Mouse (Mus musculus): ENCODE data around the gene Scarf1. TPM values are rescaled to one million over a fixed set of nuclear protein-coding genes. Genes with fewer than 3 reads are reported as not detected.

The Scarf1 gene
- polyA plus RNA-seq, 1 experiment from 2014 or later = 2.6 TPM

GRCm38 (mm10) chr11:75486192-75486591, 27.1 kb upstream of the Scarf1 start:
- peaks cover 25% of the 10 kb centered on the region for H3K4me1 ChIP-seq (replicated peaks)
- H3K4me2 ChIP-seq = peak overlapping the region; percentile 19; the same call in 1 of the 2 replicates
- peaks cover 34% of the 10 kb centered on the region for H3K36me3 ChIP-seq
- H3K9me3 ChIP-seq (replicated peaks) = no peaks in the 10 kb centered on the region
- 0 out of 2 replicates have a peak, but pooled peaks cover 4% of the 10 kb centered on the region for H3K27me3 ChIP-seq
- WGBS (ENCODE audit: insufficient replicate concordance) = 23% methylated on average over 3 of the region's 3 CpGs
- no peak overlapping the region for H3K27ac ChIP-seq
- no peak overlapping the region for H3K9ac ChIP-seq
- ATAC-seq (ENCODE audit: low read depth) (0 out of 2 replicates have a peak, but pooled peaks have one; percentile 2), DNase-seq (no peak)
- no peak overlapping the region for H3K4me3 ChIP-seq (replicated peaks)

GRCm38 (mm10) chr11:75486601-75487285, 26.6 kb upstream of the Scarf1 start, which contains the start of gene Prpf8:
Prpf8 (plus strand) TSS chr11:75486816.
- 0 out of 2 replicates have a peak, but pooled peaks cover 4% of the 10 kb centered on the region for H3K27me3 ChIP-seq
- H3K27ac ChIP-seq = peak within 1 kb of the TSS; percentile 80
- H3K4me3 ChIP-seq (replicated peaks) = peak within 1 kb of the TSS; percentile 96
- DNase-seq (peak; percentile 97), ATAC-seq (ENCODE audit: low read depth) (peak; percentile 99)
- no peaks in the 10 kb centered on the region for H3K9me3 ChIP-seq (replicated peaks)
- peaks cover 39% of the 10 kb centered on the region for H3K36me3 ChIP-seq
- H3K4me2 ChIP-seq = peak within 1 kb of the TSS; percentile 92
- H3K4me1 ChIP-seq (replicated peaks) = peaks cover 25% of the 10 kb centered on the region
- under 1% methylated on average over 52 of the region's 52 CpGs for WGBS (ENCODE audit: insufficient replicate concordance)
- H3K9ac ChIP-seq = peak within 1 kb of the TSS; percentile 95

- Histone ChIP-seq H3K27ac (peak overlapping the region; percentile 80; the same call in 1 of the 2 replicates), H3K4me1 (replicated peaks) (peaks cover 25% of the 10 kb centered on the region), H3K36me3 (peaks cover 47% of the 10 kb centered on the region), H3K27me3 (0 out of 2 replicates have a peak, but pooled peaks cover 4% of the 10 kb centered on the region), H3K9me3 (replicated peaks) (no peaks in the 10 kb centered on the region), H3K4me3 (replicated peaks) (peak overlapping the region; percentile 96), H3K4me2 (peak overlapping the region; percentile 92), H3K9ac (peak overlapping the region; percentile 95)
- ATAC-seq (ENCODE audit: low read depth) (no peak), DNase-seq (no peak)
- 15% methylated on average over 6 of the region's 6 CpGs for WGBS (ENCODE audit: insufficient replicate concordance)
Measured at GRCm38 (mm10) chr11:75487496-75487895, 25.8 kb upstream of the Scarf1 start.

- H3K27ac ChIP-seq = no peak overlapping the region
- no peak overlapping the region for H3K9ac ChIP-seq
- H3K4me1 ChIP-seq (replicated peaks) = no peaks in the 10 kb centered on the region
- H3K4me2 ChIP-seq = no peak overlapping the region
- 83% methylated on average over 10 of the region's 10 CpGs for WGBS (ENCODE audit: insufficient replicate concordance)
- no peaks in the 10 kb centered on the region for H3K9me3 ChIP-seq (replicated peaks)
- H3K27me3 ChIP-seq = no peaks in the 10 kb centered on the region
- ATAC-seq (ENCODE audit: low read depth) (no peak), DNase-seq (no peak)
- H3K4me3 ChIP-seq (replicated peaks) = no peak overlapping the region
- H3K36me3 ChIP-seq = peaks cover 100% of the 10 kb centered on the region
Measured at GRCm38 (mm10) chr11:75494296-75495049, 18.9 kb upstream of the Scarf1 start.

GRCm38 (mm10) chr11:75498126-75498525, 15.2 kb upstream of the Scarf1 start:
- WGBS (ENCODE audit: insufficient replicate concordance) = 52% methylated on average over 1 of the region's 1 CpGs
- no peaks in the 10 kb centered on the region for H3K4me1 ChIP-seq (replicated peaks)
- no peak for DNase-seq
- H3K4me3 ChIP-seq (replicated peaks) = no peak overlapping the region
- ATAC-seq (ENCODE audit: low read depth) = no peak
- no peak overlapping the region for H3K4me2 ChIP-seq
- no peak overlapping the region for H3K27ac ChIP-seq
- no peaks in the 10 kb centered on the region for H3K9me3 ChIP-seq (replicated peaks)
- no peak overlapping the region for H3K9ac ChIP-seq
- no peaks in the 10 kb centered on the region for H3K27me3 ChIP-seq
- peaks cover 99% of the 10 kb centered on the region for H3K36me3 ChIP-seq

- DNase-seq (no peak), ATAC-seq (ENCODE audit: low read depth) (no peak)
- no peak overlapping the region for H3K4me3 ChIP-seq (replicated peaks)
- H3K4me1 ChIP-seq (replicated peaks) = peaks cover 31% of the 10 kb centered on the region
- no peak overlapping the region for H3K27ac ChIP-seq
- H3K9ac ChIP-seq = no peak overlapping the region
- no peak overlapping the region for H3K4me2 ChIP-seq
- 91% methylated on average over 4 of the region's 4 CpGs for WGBS (ENCODE audit: insufficient replicate concordance)
- no peaks in the 10 kb centered on the region for H3K9me3 ChIP-seq (replicated peaks)
- H3K27me3 ChIP-seq = no peaks in the 10 kb centered on the region
- peaks cover 66% of the 10 kb centered on the region for H3K36me3 ChIP-seq
Measured at GRCm38 (mm10) chr11:75508162-75508561, 5.2 kb upstream of the Scarf1 start.

- H3K36me3 ChIP-seq = peaks cover 59% of the 10 kb centered on the region
- H3K4me1 ChIP-seq (replicated peaks) = peaks cover 31% of the 10 kb centered on the region
- H3K4me3 ChIP-seq (replicated peaks) = no peak overlapping the region
- H3K27ac ChIP-seq = peak overlapping the region; percentile 86
- H3K27me3 ChIP-seq = no peaks in the 10 kb centered on the region
- no peaks in the 10 kb centered on the region for H3K9me3 ChIP-seq (replicated peaks)
- ATAC-seq (ENCODE audit: low read depth) = no peak
- no peak for DNase-seq
- H3K4me2 ChIP-seq = no peak overlapping the region
- WGBS (ENCODE audit: insufficient replicate concordance) = 75% methylated on average over 8 of the region's 8 CpGs
- no peak overlapping the region for H3K9ac ChIP-seq
Measured at GRCm38 (mm10) chr11:75508904-75509303, 4.4 kb upstream of the Scarf1 start.

GRCm38 (mm10) chr11:75509741-75510626, 3.4 kb upstream of the Scarf1 start, which contains the start of gene Rilp:
Rilp (plus strand) TSS chr11:75510094.
- H3K4me1 ChIP-seq (replicated peaks) = peaks cover 37% of the 10 kb centered on the region
- H3K27me3 ChIP-seq = no peaks in the 10 kb centered on the region
- peak within 1 kb of the TSS; percentile 86 for H3K27ac ChIP-seq
- H3K36me3 ChIP-seq = peaks cover 48% of the 10 kb centered on the region
- peak within 1 kb of the TSS; percentile 100 for H3K4me2 ChIP-seq
- peak within 1 kb of the TSS; percentile 69 for H3K4me3 ChIP-seq (replicated peaks)
- DNase-seq = peak; percentile 52
- 4% methylated on average over 43 of the region's 43 CpGs for WGBS (ENCODE audit: insufficient replicate concordance)
- ATAC-seq (ENCODE audit: low read depth) = peak; percentile 69
- H3K9me3 ChIP-seq (replicated peaks) = no peaks in the 10 kb centered on the region
- H3K9ac ChIP-seq = peak within 1 kb of the TSS; percentile 83

GRCm38 (mm10) chr11:75510627-75510993, 2.7 kb upstream of the Scarf1 start:
- Histone ChIP-seq H3K36me3 (peaks cover 42% of the 10 kb centered on the region), H3K4me1 (replicated peaks) (peaks cover 37% of the 10 kb centered on the region)
- peak; percentile 86 for ATAC-seq (ENCODE audit: low read depth)

GRCm38 (mm10) chr11:75511213-75511612, 2.1 kb upstream of the Scarf1 start:
- WGBS (ENCODE audit: insufficient replicate concordance) = 88% methylated on average over 6 of the region's 6 CpGs
- Histone ChIP-seq H3K9ac (no peak overlapping the region), H3K4me2 (peak overlapping the region; percentile 100; the same call in 1 of the 2 replicates), H3K27ac (no peak overlapping the region), H3K4me3 (replicated peaks) (no peak overlapping the region), H3K27me3 (no peaks in the 10 kb centered on the region), H3K9me3 (replicated peaks) (no peaks in the 10 kb centered on the region), H3K4me1 (replicated peaks) (peaks cover 37% of the 10 kb centered on the region), H3K36me3 (peaks cover 36% of the 10 kb centered on the region)
- ATAC-seq (ENCODE audit: low read depth) = no peak
- DNase-seq = no peak

More at GRCm38 (mm10) chr11:75510627-75510993, 2.7 kb upstream of the Scarf1 start:
- H3K4me3 ChIP-seq (replicated peaks) = peak overlapping the region; percentile 69
- H3K9me3 ChIP-seq (replicated peaks) = no peaks in the 10 kb centered on the region
- peak; percentile 84 for DNase-seq
- H3K27me3 ChIP-seq = no peaks in the 10 kb centered on the region
- 4% methylated on average over 24 of the region's 24 CpGs for WGBS (ENCODE audit: insufficient replicate concordance)
- peak overlapping the region; percentile 86 for H3K27ac ChIP-seq
- peak overlapping the region; percentile 100 for H3K4me2 ChIP-seq
- H3K9ac ChIP-seq = peak overlapping the region; percentile 83

Measured in liver, embryonic 13.5 days (tissue).